Mouse (Mus musculus) B cell, adult (primary cell): Measurements from ENCODE around the gene Gm10337. TPM values are rescaled to one million over a fixed set of nuclear protein-coding genes. Genes with fewer than 3 reads are reported as not detected.

Source experiments
- total RNA-seq: library from RNA; stranded (reverse); gene quantifications from 4 replicates; pipeline ENCODE4 v1.2.4, GENCODE M21; 2023; ENCODE audit not compliant: inconsistent age

Gene Gm10337
- total RNA-seq: 9.8 to 23.4 TPM (median 22.2 TPM) in 3 of 4 replicates, not detected in the other

DNA sequence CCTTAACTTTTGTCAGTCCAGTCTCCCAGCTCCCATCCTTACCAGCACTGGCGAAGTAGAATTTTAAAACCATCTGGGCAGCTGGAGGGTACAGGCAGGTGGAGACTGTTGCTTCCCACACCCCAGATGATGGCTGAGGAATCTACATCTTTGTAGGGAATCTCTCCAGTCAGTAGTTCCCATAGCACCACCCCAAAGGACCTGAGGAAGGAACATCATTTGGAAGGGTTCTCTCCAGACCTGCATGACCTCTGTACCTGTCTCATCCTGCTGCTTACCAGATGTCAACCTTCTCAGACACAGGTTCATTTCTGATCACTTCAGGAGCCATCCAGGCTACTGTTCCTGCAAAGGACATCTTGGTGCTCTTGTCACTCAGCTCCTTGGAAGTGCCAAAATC, at the start of gene Gm10337:
Gene Gm10337 (plus strand): TSS at position 276 of the 400 bp plus-strand sequence.

DNA sequence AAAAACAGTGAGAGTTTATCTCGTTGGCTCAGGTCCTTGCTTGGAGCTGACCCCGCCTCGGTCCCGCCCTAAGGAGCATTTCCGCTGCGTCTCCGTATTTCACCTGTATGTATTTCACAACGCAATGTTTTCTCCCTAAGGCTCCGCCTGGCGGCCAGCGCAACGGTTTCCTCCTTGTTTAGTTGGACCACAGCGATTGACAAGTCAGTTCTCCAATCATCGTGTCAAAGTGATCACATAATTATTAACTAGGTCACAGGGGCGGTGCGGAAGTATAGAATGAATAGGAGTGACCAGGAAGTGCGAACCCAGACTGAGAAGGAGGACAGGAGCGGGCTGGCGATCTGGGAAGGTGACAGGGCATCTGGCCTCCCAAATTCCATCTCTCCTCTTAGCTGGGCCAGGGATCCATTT, 44.6 kb upstream of the Gm10337 start, which contains the start of gene Prr13:
Gene Prr13 (plus strand): TSS at position 125 of the 414 bp plus-strand sequence.

DNA sequence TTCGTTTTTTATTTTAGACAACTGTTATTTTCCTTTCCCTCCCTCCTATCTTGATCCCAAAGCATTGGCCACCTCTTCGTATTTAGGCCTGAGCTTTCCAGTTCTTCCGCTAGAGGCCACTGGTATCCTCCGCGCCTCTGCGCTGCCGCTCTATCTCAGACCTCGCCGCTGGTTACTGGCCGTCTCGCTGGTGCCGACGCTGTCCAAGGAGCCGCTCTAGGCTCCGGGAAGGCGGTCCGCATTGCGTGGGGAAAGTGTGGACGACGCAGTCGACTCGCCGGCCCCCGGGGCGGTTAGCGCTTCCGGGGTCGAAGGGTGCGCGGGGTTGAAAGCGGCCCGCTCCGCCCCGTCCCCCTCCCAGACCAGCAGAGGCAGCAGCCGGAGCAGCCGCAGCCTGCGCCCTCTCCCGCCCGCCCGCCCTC, 33.3 kb upstream of the Gm10337 start, which contains the start of gene Pcbp2:
Gene Pcbp2 (plus strand): TSS at position 357 of the 422 bp plus-strand sequence.

DNA sequence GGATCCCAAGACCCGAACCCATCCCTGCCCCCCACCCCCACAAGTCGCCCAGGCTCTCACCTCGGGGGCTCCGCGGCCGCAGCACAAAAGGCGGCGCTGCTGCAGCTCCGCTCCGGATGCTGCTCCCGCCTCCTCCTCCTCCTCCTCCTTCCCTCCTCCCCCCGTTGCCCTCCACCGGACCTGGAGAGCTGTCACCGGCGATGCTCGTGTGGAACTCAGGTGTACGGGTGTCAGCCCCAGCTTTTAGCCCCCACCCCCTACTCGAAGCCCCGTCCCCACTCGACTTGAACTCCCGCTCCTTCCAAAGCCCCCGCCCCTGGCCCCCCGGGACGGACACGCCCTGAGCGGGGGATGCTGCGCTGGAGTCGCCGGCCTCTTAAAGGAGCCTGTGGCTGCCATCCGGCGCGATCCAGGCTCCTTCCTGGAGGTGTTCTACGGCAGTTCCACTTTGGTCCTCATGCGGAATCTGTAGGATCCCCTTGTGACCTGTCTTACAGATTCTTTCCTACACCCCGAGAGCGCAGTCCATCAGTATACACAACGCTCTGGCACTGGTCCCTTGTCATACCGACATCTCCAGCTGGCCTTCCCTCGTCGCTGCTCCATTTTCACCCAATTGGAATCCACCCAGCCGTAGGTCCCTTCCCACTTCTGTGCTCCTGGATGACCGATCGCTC, 13.3 kb downstream of the Gm10337 start, which contains the start of gene Map3k12:
Gene Map3k12 (minus strand): TSS at position 337 of the 677 bp plus-strand sequence.

DNA sequence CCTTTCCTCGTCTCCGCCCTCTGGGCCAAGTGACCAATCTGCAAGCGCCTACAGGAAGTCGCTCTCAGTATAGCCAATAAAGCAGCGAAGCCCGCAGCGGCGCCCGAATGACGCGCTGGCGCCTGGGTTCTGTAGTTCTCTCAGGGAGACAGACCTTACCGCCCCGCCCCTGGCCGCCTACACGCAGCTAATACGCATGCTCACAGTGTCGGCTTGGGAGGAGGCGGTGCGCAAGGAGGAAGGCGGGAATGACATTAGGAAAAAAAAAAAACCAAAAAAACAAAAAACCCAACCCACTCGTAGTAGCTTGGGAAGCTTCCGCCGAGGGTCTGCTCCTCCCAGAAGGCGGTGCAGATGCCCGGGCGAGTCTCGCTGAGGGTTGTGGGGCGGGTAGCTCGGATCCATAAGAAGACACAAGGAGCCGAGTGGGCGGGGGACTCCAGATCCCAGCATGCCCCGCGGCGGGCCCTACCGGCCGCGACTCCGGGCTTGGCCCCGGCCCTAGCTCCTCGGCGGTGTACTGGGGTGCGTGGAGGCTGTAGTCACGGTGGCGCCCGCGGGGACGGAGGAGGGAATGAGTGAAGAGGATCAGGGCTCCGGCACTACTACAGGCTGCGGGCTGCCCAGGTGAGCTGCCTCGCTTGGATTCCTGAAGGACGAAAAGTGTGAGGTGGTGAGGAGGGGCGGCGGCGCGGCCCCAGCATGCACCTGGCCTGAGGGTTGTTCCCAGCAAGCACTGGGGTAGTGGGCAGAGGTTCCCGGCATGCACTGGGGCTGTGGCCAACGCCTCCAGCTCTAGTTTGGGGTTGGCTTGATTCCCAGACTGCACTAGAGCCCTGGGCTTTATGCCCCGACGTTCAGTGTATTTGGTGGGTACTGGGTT, 14.7 kb downstream of the Gm10337 start, which contains the start of gene Tarbp2:
Gene Tarbp2 (plus strand): TSS at position 217 of the 883 bp plus-strand sequence.

DNA sequence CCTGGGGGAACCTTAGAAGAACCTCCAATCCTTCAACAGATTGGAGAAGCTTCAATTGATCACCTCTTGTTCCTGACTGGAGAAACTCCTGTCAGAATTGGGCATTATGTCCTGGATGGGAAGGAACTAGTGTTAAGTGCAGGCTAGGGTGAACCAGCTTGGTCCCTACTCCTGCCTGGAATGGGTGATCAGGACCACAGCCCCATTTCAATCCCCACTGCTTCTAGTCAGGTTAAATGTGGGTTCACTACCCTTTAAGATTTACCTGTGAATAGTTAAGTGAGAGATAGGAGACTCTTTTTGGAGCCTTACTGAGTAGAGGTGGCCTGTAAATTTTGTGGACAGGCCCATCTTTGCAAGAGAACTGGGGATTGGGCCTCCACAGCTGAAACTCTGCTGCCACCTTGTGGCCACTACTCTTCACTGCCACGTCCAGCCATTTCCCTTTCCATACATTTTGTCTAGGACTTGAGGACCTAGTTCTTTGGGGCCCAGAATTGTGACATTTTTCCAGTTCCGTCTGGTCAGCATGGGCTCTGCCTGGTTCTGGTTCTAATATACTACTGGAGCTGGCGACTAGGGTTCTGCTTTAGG, 21.5 kb downstream of the Gm10337 start, which contains the start of gene Npff:
Gene Npff (minus strand): TSS at position 51 of the 594 bp plus-strand sequence.

Other genes starting within 250 kb of the Gm10337 start
- gene Rarg, start 246.2 kb upstream of the Gm10337 start, total RNA-seq: 0.18 to 0.48 TPM (median 0.30 TPM) in 4 replicates
- not detected in 4 replicates for gene Gm9918, start 233.2 kb upstream of the Gm10337 start, total RNA-seq
- gene Mfsd5, start 224.3 kb upstream of the Gm10337 start, total RNA-seq: 29.3 to 35.7 TPM (median 32.0 TPM) in 4 replicates
- gene Espl1, start 207.5 kb upstream of the Gm10337 start, total RNA-seq: 1.1 to 3.4 TPM (median 1.9 TPM) in 4 replicates
- 474 to 547 TPM (median 525 TPM) in 4 replicates for gene Pfdn5, start 177.6 kb upstream of the Gm10337 start, total RNA-seq
- 45.9 to 63.6 TPM (median 58.0 TPM) in 4 replicates for gene Myg1, start 172.0 kb upstream of the Gm10337 start, total RNA-seq
- gene Aaas, start 153.0 kb upstream of the Gm10337 start, total RNA-seq: 60.2 to 71.7 TPM (median 65.2 TPM) in 4 replicates
- gene Sp7, start 136.5 kb upstream of the Gm10337 start, total RNA-seq: not detected in 4 replicates
- gene Sp1, start 97.6 kb upstream of the Gm10337 start, total RNA-seq: 147 to 196 TPM (median 158 TPM) in 4 replicates
- 0.29 to 4.4 TPM (median 2.5 TPM) in 4 replicates for gene Amhr2, start 58.4 kb upstream of the Gm10337 start, total RNA-seq
- gene Prr13, start 44.7 kb upstream of the Gm10337 start, total RNA-seq: 93.8 to 109 TPM (median 102 TPM) in 4 replicates
- gene Pcbp2, start 33.2 kb upstream of the Gm10337 start, total RNA-seq: 695 to 793 TPM (median 756 TPM) in 4 replicates
- gene Map3k12, start 13.3 kb downstream of the Gm10337 start, total RNA-seq: 0.72 to 1.7 TPM (median 0.99 TPM) in 4 replicates
- 41.2 to 56.9 TPM (median 44.9 TPM) in 4 replicates for gene Tarbp2, start 14.5 kb downstream of the Gm10337 start, total RNA-seq
- gene Npff, start 21.2 kb downstream of the Gm10337 start, total RNA-seq: 10.3 to 27.3 TPM (median 19.1 TPM) in 4 replicates
- gene Gm28047, start 121.3 kb downstream of the Gm10337 start, total RNA-seq: 4.3 TPM in 1 of 4 replicates, not detected in the others
- gene Atf7, start 121.7 kb downstream of the Gm10337 start, total RNA-seq: 118 to 134 TPM (median 127 TPM) in 4 replicates
- 6.2 to 9.1 TPM (median 7.2 TPM) in 4 replicates for gene Atp5g2, start 168.6 kb downstream of the Gm10337 start, total RNA-seq
- gene Calcoco1, start 218.5 kb downstream of the Gm10337 start, total RNA-seq: 48.6 to 55.1 TPM (median 53.1 TPM) in 4 replicates